Mouse (Mus musculus): ENCODE data around the gene Dolk. TPM values are rescaled to one million over a fixed set of nuclear protein-coding genes. Genes with fewer than 3 reads are reported as not detected.

The Dolk gene
- polyA plus RNA-seq, 1 experiment from 2014 or later: 21.5 TPM

DNA sequence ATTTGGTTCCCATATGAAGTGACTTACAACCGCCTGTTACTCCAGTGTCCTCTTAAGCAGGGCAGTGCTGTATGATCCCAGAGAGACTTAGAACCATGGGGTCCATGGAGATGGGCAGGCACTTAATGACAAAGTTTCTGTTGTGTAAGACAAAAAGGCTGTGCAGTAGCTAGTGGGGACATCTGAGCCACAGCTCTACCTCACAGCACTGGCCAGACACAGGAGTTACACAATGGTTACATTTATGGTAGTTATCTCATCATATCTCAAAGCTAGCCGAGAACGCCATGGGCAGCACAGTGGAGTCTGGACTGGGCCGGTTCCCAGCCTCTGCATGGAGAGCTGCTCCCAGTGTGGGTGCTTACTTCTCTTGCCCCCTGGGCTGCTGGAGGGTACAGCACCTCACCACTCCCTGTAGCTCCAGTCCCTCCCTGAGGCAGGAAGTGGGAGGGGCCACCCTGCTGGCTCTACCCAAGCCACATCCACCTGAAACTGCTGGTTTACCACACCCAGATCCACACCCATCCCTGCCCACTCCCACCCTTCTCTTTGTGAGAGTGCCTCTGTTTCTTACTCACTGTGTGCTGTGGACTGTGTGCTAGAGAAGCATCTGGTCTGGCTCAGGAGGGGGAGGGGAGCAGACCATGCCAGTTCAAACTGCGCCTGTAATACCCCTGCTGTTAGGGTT is 34.6 kb downstream of the Dolk start:
- Histone ChIP-seq H3K27ac (replicated peaks; ENCODE audit: low read depth, low read length) (no peak overlapping the region), H3K27me3 (ENCODE audit: control insufficient read depth, insufficient read depth, low read length) (no peaks in the 10 kb centered on the region), H3K4me1 (ENCODE audit: control insufficient read depth, insufficient read depth, low read length) (no peaks in the 10 kb centered on the region), H3K4me3 (ENCODE audit: low read depth, low read length) (no peak overlapping the region), H3K36me3 (replicated peaks; ENCODE audit: control insufficient read depth, insufficient read depth, low read depth, low read length) (peaks cover 6% of the 10 kb centered on the region), H3K9me3 (replicated peaks; ENCODE audit: control insufficient read depth, low read length) (no peaks in the 10 kb centered on the region), H3K4me2 (ENCODE audit: low read depth, low read length) (no peak overlapping the region), H3K9ac (replicated peaks; ENCODE audit: low read length) (no peak overlapping the region)
- 0 out of 2 replicates have a peak, but pooled peaks have one; percentile 25 for ATAC-seq (replicated peaks; ENCODE audit: insufficient number of reproducible peaks, low FRiP score, low TSS enrichment, low read depth)
- WGBS: 81% methylated on average over 5 of the region's 5 CpGs
- no peak for DNase-seq (ENCODE audit: low spot score)

- H3K27me3 ChIP-seq (ENCODE audit: control insufficient read depth, insufficient read depth, low read length): no peaks in the 10 kb centered on the region
- no peak overlapping the region for H3K9ac ChIP-seq (replicated peaks; ENCODE audit: low read length)
- H3K36me3 ChIP-seq (replicated peaks; ENCODE audit: control insufficient read depth, insufficient read depth, low read depth, low read length): peaks cover 3% of the 10 kb centered on the region; the same call in 1 of the 2 replicates
- no peak for ATAC-seq (replicated peaks; ENCODE audit: insufficient number of reproducible peaks, low FRiP score, low TSS enrichment, low read depth)
- no peak overlapping the region for H3K27ac ChIP-seq (replicated peaks; ENCODE audit: low read depth, low read length)
- H3K4me1 ChIP-seq (ENCODE audit: control insufficient read depth, insufficient read depth, low read length): no peaks in the 10 kb centered on the region
- H3K4me2 ChIP-seq (ENCODE audit: low read depth, low read length): no peak overlapping the region
- 87% methylated on average over 10 of the region's 10 CpGs for WGBS
- no peak for DNase-seq (ENCODE audit: low spot score)
- no peaks in the 10 kb centered on the region for H3K9me3 ChIP-seq (replicated peaks; ENCODE audit: control insufficient read depth, low read length)
- H3K4me3 ChIP-seq (ENCODE audit: low read depth, low read length): no peak overlapping the region
Measured at GRCm38 (mm10) chr2:30250166-30251128, 35.7 kb downstream of the Dolk start.

- no peak for DNase-seq (ENCODE audit: low spot score)
- no peaks in the 10 kb centered on the region for H3K9me3 ChIP-seq (replicated peaks; ENCODE audit: control insufficient read depth, low read length)
- H3K27me3 ChIP-seq (ENCODE audit: control insufficient read depth, insufficient read depth, low read length): no peaks in the 10 kb centered on the region
- no peak overlapping the region for H3K27ac ChIP-seq (replicated peaks; ENCODE audit: low read depth, low read length)
- H3K36me3 ChIP-seq (replicated peaks; ENCODE audit: control insufficient read depth, insufficient read depth, low read depth, low read length): peaks cover 3% of the 10 kb centered on the region; the same call in 1 of the 2 replicates
- WGBS: 95% methylated on average over 3 of the region's 3 CpGs
- H3K4me2 ChIP-seq (ENCODE audit: low read depth, low read length): no peak overlapping the region
- no peak overlapping the region for H3K4me3 ChIP-seq (ENCODE audit: low read depth, low read length)
- H3K4me1 ChIP-seq (ENCODE audit: control insufficient read depth, insufficient read depth, low read length): no peaks in the 10 kb centered on the region
- H3K9ac ChIP-seq (replicated peaks; ENCODE audit: low read length): no peak overlapping the region
- ATAC-seq (replicated peaks; ENCODE audit: insufficient number of reproducible peaks, low FRiP score, low TSS enrichment, low read depth): no peak
Measured at GRCm38 (mm10) chr2:30249182-30249581, 37.0 kb downstream of the Dolk start.

DNA sequence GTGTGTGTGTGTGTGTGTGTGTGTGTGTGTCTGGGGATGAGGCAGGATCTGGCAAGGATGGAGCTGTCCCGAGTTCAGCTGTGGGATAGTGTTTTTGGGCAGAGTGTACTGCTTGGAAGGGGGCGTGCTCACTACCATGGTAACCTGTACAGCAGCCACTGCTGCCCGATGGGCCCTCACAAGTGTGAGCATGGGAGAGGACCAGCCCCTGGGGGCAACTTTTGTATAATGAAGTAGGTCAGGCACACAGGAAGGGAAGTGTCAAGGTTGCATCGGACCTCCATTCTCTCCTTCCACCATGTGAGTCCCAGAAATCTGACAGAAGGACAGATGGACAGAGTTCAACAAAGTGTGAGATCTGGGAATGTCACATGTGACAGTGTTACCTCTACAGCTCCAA is 38.5 kb downstream of the Dolk start:
- Histone ChIP-seq H3K9ac (replicated peaks; ENCODE audit: low read length) (no peak overlapping the region), H3K4me1 (ENCODE audit: control insufficient read depth, insufficient read depth, low read length) (no peaks in the 10 kb centered on the region), H3K4me3 (ENCODE audit: low read depth, low read length) (no peak overlapping the region), H3K36me3 (replicated peaks; ENCODE audit: control insufficient read depth, insufficient read depth, low read depth, low read length) (peaks cover 5% of the 10 kb centered on the region; the same call in 1 of the 2 replicates), H3K27ac (replicated peaks; ENCODE audit: low read depth, low read length) (no peak overlapping the region), H3K4me2 (ENCODE audit: low read depth, low read length) (no peak overlapping the region), H3K27me3 (ENCODE audit: control insufficient read depth, insufficient read depth, low read length) (no peaks in the 10 kb centered on the region), H3K9me3 (replicated peaks; ENCODE audit: control insufficient read depth, low read length) (no peaks in the 10 kb centered on the region)
- ATAC-seq (replicated peaks; ENCODE audit: insufficient number of reproducible peaks, low FRiP score, low TSS enrichment, low read depth) (no peak), DNase-seq (ENCODE audit: low spot score) (no peak)
- 78% methylated on average over 4 of the region's 4 CpGs for WGBS

DNA sequence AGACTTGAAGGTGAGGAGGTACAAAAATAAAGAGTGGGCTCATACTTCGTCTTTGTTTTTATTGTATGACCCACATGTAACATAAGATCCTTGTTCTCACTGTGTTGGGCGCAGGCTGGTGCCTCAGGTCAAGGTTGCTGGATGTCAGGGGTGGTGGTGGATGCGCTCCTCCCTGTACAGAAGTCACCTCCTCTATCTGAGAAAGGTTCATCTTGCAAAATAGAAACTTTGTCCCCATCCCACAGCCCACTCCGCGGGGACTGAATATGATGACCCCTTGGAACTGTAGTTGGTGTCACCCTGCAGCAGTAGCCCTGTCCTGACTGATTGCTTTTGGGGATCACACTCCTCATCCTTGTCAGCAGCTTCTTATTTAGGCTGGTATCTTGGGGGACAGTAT is 39.1 kb downstream of the Dolk start:
- peaks cover 5% of the 10 kb centered on the region; the same call in 1 of the 2 replicates for H3K36me3 ChIP-seq (replicated peaks; ENCODE audit: control insufficient read depth, insufficient read depth, low read depth, low read length)
- no peaks in the 10 kb centered on the region for H3K27me3 ChIP-seq (ENCODE audit: control insufficient read depth, insufficient read depth, low read length)
- no peaks in the 10 kb centered on the region for H3K9me3 ChIP-seq (replicated peaks; ENCODE audit: control insufficient read depth, low read length)
- no peak overlapping the region for H3K4me3 ChIP-seq (ENCODE audit: low read depth, low read length)
- no peak for DNase-seq (ENCODE audit: low spot score)
- H3K4me2 ChIP-seq (ENCODE audit: low read depth, low read length): no peak overlapping the region
- no peak for ATAC-seq (replicated peaks; ENCODE audit: insufficient number of reproducible peaks, low FRiP score, low TSS enrichment, low read depth)
- no peak overlapping the region for H3K9ac ChIP-seq (replicated peaks; ENCODE audit: low read length)
- H3K27ac ChIP-seq (replicated peaks; ENCODE audit: low read depth, low read length): no peak overlapping the region
- 83% methylated on average over 5 of the region's 5 CpGs for WGBS
- H3K4me1 ChIP-seq (ENCODE audit: control insufficient read depth, insufficient read depth, low read length): no peaks in the 10 kb centered on the region

- 61% methylated on average over 7 of the region's 7 CpGs for WGBS
- no peak for DNase-seq (ENCODE audit: low spot score)
- Histone ChIP-seq H3K27ac (replicated peaks; ENCODE audit: low read depth, low read length) (0 out of 2 replicates have a peak overlapping the region, but pooled peaks have one; percentile 28), H3K9me3 (replicated peaks; ENCODE audit: control insufficient read depth, low read length) (no peaks in the 10 kb centered on the region), H3K4me2 (ENCODE audit: low read depth, low read length) (no peak overlapping the region), H3K4me1 (ENCODE audit: control insufficient read depth, insufficient read depth, low read length) (no peaks in the 10 kb centered on the region), H3K4me3 (ENCODE audit: low read depth, low read length) (no peak overlapping the region), H3K27me3 (ENCODE audit: control insufficient read depth, insufficient read depth, low read length) (no peaks in the 10 kb centered on the region), H3K9ac (replicated peaks; ENCODE audit: low read length) (no peak overlapping the region), H3K36me3 (replicated peaks; ENCODE audit: control insufficient read depth, insufficient read depth, low read depth, low read length) (peaks cover 2% of the 10 kb centered on the region; the same call in 1 of the 2 replicates)
- ATAC-seq (replicated peaks; ENCODE audit: insufficient number of reproducible peaks, low FRiP score, low TSS enrichment, low read depth): no peak
Measured at GRCm38 (mm10) chr2:30244595-30245178, 41.4 kb downstream of the Dolk start.

- no peaks in the 10 kb centered on the region for H3K27me3 ChIP-seq (ENCODE audit: control insufficient read depth, insufficient read depth, low read length)
- no peak overlapping the region for H3K27ac ChIP-seq (replicated peaks; ENCODE audit: low read depth, low read length)
- H3K9me3 ChIP-seq (replicated peaks; ENCODE audit: control insufficient read depth, low read length): no peaks in the 10 kb centered on the region
- DNase-seq (ENCODE audit: low spot score) (no peak), ATAC-seq (replicated peaks; ENCODE audit: insufficient number of reproducible peaks, low FRiP score, low TSS enrichment, low read depth) (no peak)
- 95% methylated on average over 4 of the region's 4 CpGs for WGBS
- peaks cover 3% of the 10 kb centered on the region; the same call in 1 of the 2 replicates for H3K4me1 ChIP-seq (ENCODE audit: control insufficient read depth, insufficient read depth, low read length)
- no peak overlapping the region for H3K4me2 ChIP-seq (ENCODE audit: low read depth, low read length)
- no peak overlapping the region for H3K9ac ChIP-seq (replicated peaks; ENCODE audit: low read length)
- H3K4me3 ChIP-seq (ENCODE audit: low read depth, low read length): no peak overlapping the region
- peaks cover 2% of the 10 kb centered on the region; the same call in 1 of the 2 replicates for H3K36me3 ChIP-seq (replicated peaks; ENCODE audit: control insufficient read depth, insufficient read depth, low read depth, low read length)
Measured at GRCm38 (mm10) chr2:30243391-30243790, 42.7 kb downstream of the Dolk start.

Data from embryonic facial prominence, embryonic 11.5 days (tissue).